Mouse (Mus musculus) small intestine, adult 2 months (tissue): ENCODE measurements around the gene Fam92b. TPM values are rescaled to one million over a fixed set of nuclear protein-coding genes. Genes with fewer than 3 reads are reported as not detected.

Experiments
- H3K27ac ChIP-seq: fragments of 200-500 bp; 2 replicates; pipeline ENCODE4 v1.5.1; 2012; ENCODE audit warnings: low read depth, low read length, control low read depth, inconsistent platforms; ENCODE audit not compliant: insufficient read depth
- H3K27me3 ChIP-seq: fragments of 200-500 bp; 2 replicates; pipeline ENCODE4 v1.6.1; 2012; ENCODE audit warnings: mild to moderate bottlenecking, moderate library complexity, low read length, inconsistent platforms; ENCODE audit not compliant: control insufficient read depth, insufficient read depth
- H3K36me3 ChIP-seq: fragments of 200-500 bp; 2 replicates; pipeline ENCODE4 v1.6.1; 2012; ENCODE audit warnings: mild to moderate bottlenecking, low read length, control low read depth, inconsistent platforms; ENCODE audit not compliant: control insufficient read depth, insufficient read depth
- H3K4me1 ChIP-seq: fragments of 200-500 bp; 2 replicates; pipeline ENCODE4 v1.6.1; 2012; ENCODE audit warnings: low read length, inconsistent platforms, mixed read lengths; ENCODE audit not compliant: control insufficient read depth, insufficient read depth, insufficient read length
- H3K4me3 ChIP-seq: fragments of 200-500 bp; 2 replicates; pipeline ENCODE4 v1.5.1; 2012; ENCODE audit warnings: low read depth, mild to moderate bottlenecking, control low read depth, inconsistent platforms, low read length, moderate library complexity
- CTCF ChIP-seq: fragments of 200-500 bp; IDR thresholded peaks from 2 replicates; pipeline ENCODE4 v1.5.1; 2012; ENCODE audit warnings: low read depth, mild to moderate bottlenecking, control low read depth, inconsistent platforms, low read length, moderate library complexity, mixed read lengths; ENCODE audit not compliant: insufficient replicate concordance, insufficient read length; ENCODE audit errors: extremely low read depth
- POLR2A ChIP-seq: fragments of 200-500 bp; IDR thresholded peaks from 2 replicates; pipeline ENCODE4 v1.6.1; 2012; ENCODE audit warnings: low read depth, mild to moderate bottlenecking, control low read depth, inconsistent platforms, low read length, moderate library complexity
- WGBS: fragments of 180-500 bp; shearing (Covaris S2); methylation state at CpG from one replicate; pipeline ENCODE4 v1.1.7; 2018; 5-methylcytosine and 5-hydroxymethylcytosine counted together
- polyA plus RNA-seq: library from polyadenylated mRNA; depleted of rRNA; stranded (reverse); fragments of >200 nt; gene quantifications from 2 replicates; pipeline ENCODE4 v1.2.3, GENCODE M21; 2012

Fam92b gene
- polyA plus RNA-seq, 1 experiment: not detected

DNA sequence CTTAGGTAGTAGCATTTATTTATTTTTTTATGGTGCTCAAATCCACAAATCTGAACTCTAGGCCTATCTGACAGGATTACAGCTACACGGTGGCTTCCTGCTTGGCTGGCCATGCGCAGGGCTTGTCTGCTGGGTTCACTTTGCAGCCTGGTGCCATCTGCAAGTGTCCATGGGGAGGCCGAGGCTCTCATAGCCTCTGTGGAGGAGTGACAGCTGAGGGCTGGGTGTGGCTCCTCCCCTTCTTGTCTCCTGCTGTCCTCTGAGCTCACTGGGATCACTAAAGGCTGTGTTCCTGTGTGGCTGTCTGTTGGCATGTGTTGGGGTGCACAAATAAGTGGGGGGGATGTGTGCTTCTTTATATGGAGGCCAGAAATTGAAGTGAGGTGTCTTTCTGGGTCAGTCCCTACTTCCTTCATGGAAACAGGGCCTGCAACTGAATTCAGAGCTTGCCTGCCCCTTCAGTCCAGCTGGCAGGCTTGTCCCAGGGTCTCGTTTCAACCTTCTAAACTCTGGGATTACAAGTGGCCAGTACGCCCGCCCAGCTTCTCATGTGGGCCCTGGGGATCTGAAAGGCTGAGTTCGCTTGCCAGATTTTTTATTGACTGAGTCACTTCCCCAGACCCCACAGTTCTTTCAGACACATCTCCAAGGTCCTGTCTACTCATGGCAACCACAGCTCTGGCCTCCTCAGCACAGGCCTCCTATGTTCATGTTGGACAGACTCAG is 38.3 kb upstream of the Fam92b start:
- H3K27ac ChIP-seq: no peak overlapping the region
- no peak for TF ChIP-seq POLR2A
- TF ChIP-seq CTCF: no peak
- H3K27me3 ChIP-seq: no peaks in the 10 kb centered on the region
- no peaks in the 10 kb centered on the region for H3K36me3 ChIP-seq
- no peak overlapping the region for H3K4me3 ChIP-seq
- 55% methylated on average over 7 of the region's 7 CpGs for WGBS
- H3K4me1 ChIP-seq: peaks cover 12% of the 10 kb centered on the region

DNA sequence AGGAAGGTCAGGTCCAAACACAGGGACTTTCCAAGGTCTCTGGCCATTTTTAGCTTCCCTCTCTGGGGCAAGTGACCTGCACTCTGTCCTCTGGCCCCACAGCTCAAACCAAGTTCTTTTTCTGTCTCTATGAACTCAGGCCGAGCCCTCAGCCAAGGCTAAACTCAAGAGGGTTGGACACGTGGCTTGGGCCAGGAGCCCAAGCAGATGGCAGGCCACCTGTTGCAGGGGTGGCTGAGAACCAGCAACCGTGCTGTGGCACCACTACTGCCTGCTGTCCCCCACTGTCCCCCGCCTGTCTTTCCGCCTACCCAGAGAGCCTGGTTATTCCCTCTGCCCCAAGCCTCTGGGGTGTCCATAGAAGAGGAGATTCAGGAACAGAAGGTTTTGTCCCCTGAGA is 36.7 kb upstream of the Fam92b start:
- H3K27ac ChIP-seq: no peak overlapping the region
- 58% methylated on average over 5 of the region's 5 CpGs for WGBS
- TF ChIP-seq POLR2A: no peak
- no peak for TF ChIP-seq CTCF
- H3K4me1 ChIP-seq: peaks cover 12% of the 10 kb centered on the region
- H3K36me3 ChIP-seq: no peaks in the 10 kb centered on the region
- H3K4me3 ChIP-seq: no peak overlapping the region
- no peaks in the 10 kb centered on the region for H3K27me3 ChIP-seq

DNA sequence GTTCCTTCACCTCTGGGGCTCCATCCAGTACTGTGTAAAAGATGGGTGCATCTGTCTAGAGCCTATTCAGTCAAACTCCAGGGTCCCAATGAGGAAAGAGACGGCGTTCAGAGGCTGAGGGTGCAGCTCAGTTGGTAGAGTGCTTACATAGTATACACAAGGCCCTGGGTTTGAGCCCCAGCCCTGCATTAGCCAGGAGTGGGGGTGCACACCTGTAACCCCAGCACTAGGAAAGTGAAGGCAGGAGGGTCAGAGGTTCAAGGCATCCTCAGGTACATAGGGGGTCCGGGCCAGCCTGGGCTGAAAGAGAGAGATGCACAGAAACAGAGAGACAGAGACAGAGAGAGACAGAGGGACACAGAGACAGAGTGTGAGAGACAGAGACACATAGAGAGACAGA is 36.0 kb upstream of the Fam92b start:
- TF ChIP-seq POLR2A (no peak), CTCF (no peak)
- no peaks in the 10 kb centered on the region for H3K27me3 ChIP-seq
- WGBS: 89% methylated on average over 3 of the region's 3 CpGs
- no peak overlapping the region for H3K27ac ChIP-seq
- H3K4me1 ChIP-seq: peaks cover 12% of the 10 kb centered on the region
- no peaks in the 10 kb centered on the region for H3K36me3 ChIP-seq
- H3K4me3 ChIP-seq: no peak overlapping the region

DNA sequence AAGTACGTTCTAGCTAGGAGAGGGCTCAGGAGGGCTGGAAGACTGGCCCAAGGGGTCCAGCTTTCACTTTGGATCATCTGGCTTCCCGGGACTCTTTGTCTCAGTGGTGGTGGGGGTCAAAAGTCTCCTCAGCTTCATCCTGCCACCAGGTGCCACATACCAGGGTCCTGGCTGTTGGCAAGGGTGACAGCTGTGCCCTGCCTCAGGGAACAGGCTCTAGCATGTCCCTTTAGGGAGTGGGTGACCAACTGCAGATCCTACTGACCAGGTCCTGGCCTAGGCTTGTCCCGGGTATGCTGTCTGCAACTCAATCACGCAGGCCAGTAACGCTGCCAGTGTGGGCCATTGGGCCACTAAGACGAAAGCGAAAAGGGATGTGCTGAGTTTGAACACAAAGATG is 35.3 kb upstream of the Fam92b start:
- Histone ChIP-seq H3K4me3 (no peak overlapping the region), H3K36me3 (no peaks in the 10 kb centered on the region), H3K4me1 (peaks cover 12% of the 10 kb centered on the region), H3K27ac (no peak overlapping the region), H3K27me3 (no peaks in the 10 kb centered on the region)
- TF ChIP-seq CTCF: no peak
- no peak for TF ChIP-seq POLR2A
- WGBS: 90% methylated on average over 7 of the region's 7 CpGs

DNA sequence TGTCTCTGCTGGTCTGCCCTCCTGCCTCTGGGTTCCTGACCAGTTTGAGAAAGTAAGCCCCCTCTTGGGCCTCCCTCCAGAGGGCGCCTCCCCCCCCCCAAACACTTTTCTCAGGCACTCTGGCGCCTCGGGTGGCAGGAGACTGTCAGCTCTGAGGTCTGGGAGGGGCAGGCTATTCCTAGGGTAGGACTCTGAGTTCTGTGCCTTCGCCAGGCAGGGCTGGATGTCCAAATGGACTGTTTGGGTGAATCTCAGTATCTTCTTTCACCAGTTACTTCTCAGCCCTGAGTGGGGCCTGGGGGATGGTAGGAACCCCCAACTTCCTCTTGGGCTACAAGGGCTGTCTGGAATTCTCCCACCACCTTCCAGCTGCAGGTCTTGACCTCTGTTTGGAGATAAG is 34.1 kb upstream of the Fam92b start:
- Histone ChIP-seq H3K36me3 (no peaks in the 10 kb centered on the region), H3K27me3 (no peaks in the 10 kb centered on the region), H3K4me1 (peaks cover 6% of the 10 kb centered on the region; the same call in 1 of the 2 replicates), H3K27ac (no peak overlapping the region), H3K4me3 (no peak overlapping the region)
- no peak for TF ChIP-seq POLR2A
- TF ChIP-seq CTCF: no peak
- WGBS: 23% methylated on average over 4 of the region's 4 CpGs

- Histone ChIP-seq H3K4me3 (no peak overlapping the region), H3K4me1 (peaks cover 7% of the 10 kb centered on the region), H3K27me3 (no peaks in the 10 kb centered on the region), H3K27ac (no peak overlapping the region), H3K36me3 (no peaks in the 10 kb centered on the region)
- 34% methylated on average over 11 of the region's 11 CpGs for WGBS
- TF ChIP-seq CTCF (no peak), POLR2A (no peak)
Measured at GRCm38 (mm10) chr8:120208113-120208512, 30.8 kb upstream of the Fam92b start.

DNA sequence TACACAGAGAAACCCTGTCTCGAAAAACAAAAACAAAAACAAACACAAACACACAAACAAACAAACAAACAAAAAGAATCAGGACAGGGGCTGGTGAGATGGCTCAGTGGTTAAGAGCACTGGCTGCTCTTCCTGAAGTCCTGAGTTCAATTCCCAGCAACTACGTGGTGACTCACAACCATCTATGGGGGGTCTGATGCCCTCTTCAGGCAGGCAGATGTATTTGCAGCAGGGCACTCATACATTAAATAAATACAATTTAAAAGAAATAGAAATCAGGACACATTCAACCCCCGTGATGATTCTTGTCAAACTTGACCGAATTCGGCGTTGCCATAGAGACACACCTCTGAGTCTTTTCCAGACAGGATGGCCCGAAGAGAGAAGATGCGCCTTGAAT is 30.1 kb upstream of the Fam92b start:
- no peak overlapping the region for H3K4me3 ChIP-seq
- no peak overlapping the region for H3K27ac ChIP-seq
- no peaks in the 10 kb centered on the region for H3K27me3 ChIP-seq
- no peaks in the 10 kb centered on the region for H3K36me3 ChIP-seq
- no peak for TF ChIP-seq POLR2A
- TF ChIP-seq CTCF: no peak
- H3K4me1 ChIP-seq: peaks cover 7% of the 10 kb centered on the region
- WGBS: 84% methylated on average over 8 of the region's 8 CpGs
